Mouse (Mus musculus) stomach, embryonic 16.5 days (tissue): ENCODE measurements around the gene Clec4f. TPM values are rescaled to one million over a fixed set of nuclear protein-coding genes. Genes with fewer than 3 reads are reported as not detected.

Experiments used
- ATAC-seq: fragments of 200-750 bp; cut with Nextera tagmentation; 2 replicates; pipeline ENCODE4 v1.8.0; 2017; ENCODE audit warnings: moderate number of reproducible peaks, moderate TSS enrichment; ENCODE audit not compliant: insufficient read depth, low FRiP score
- H3K27ac ChIP-seq: fragments of 300-500 bp; sonication (generic); 2 replicates; pipeline ENCODE4 v1.5.1; 2014; ENCODE audit warnings: low read length
- H3K27me3 ChIP-seq: fragments of 300-500 bp; sonication (generic); 2 replicates; pipeline ENCODE4 v1.6.1; 2014; ENCODE audit warnings: low read length, control low read depth, mixed read lengths; ENCODE audit not compliant: control insufficient read depth, insufficient read depth
- H3K36me3 ChIP-seq: fragments of 300-500 bp; sonication (generic); 2 replicates; pipeline ENCODE4 v1.6.1; 2014; ENCODE audit warnings: low read length; ENCODE audit not compliant: control insufficient read depth, insufficient read depth
- H3K4me1 ChIP-seq: fragments of 300-500 bp; sonication (generic); 2 replicates; pipeline ENCODE4 v1.6.1; 2014; ENCODE audit warnings: low read length, control low read depth, mixed read lengths; ENCODE audit not compliant: control insufficient read depth, insufficient read depth
- H3K4me2 ChIP-seq: fragments of 300-500 bp; sonication (generic); 2 replicates; pipeline ENCODE4 v1.6.1; 2014; ENCODE audit warnings: low read depth, low read length, mixed read lengths
- H3K4me3 ChIP-seq: fragments of 300-500 bp; sonication (generic); replicated peaks from 2 replicates; pipeline ENCODE4 v1.5.1; 2014; ENCODE audit warnings: mild to moderate bottlenecking, low read length
- H3K9ac ChIP-seq: fragments of 300-500 bp; sonication (generic); 2 replicates; pipeline ENCODE4 v1.6.1; 2014; ENCODE audit warnings: low read length
- H3K9me3 ChIP-seq: fragments of 300-500 bp; sonication (generic); replicated peaks from 2 replicates; pipeline ENCODE4 v1.6.1; 2016; ENCODE audit warnings: low read length, control low read depth; ENCODE audit not compliant: control insufficient read depth
- WGBS: fragments of 180-500 bp; shearing (Covaris S2); extraction: QIAGEN DNeasy Blood & Tissue Kit; methylation state at CpG from one replicate; pipeline ENCODE4 v1.1.7; 2014; 5-methylcytosine and 5-hydroxymethylcytosine counted together
- polyA plus RNA-seq: library from polyadenylated mRNA; unstranded; fragments of >200 nt; fragmentation: Nextera tagmentation; extraction: Ambion mirVana; gene quantifications from 2 replicates; pipeline ENCODE4 v1.2.1, GENCODE M21; 2015

The Clec4f gene
- polyA plus RNA-seq, 1 experiment from 2014 or later, result 0.45 TPM

DNA sequence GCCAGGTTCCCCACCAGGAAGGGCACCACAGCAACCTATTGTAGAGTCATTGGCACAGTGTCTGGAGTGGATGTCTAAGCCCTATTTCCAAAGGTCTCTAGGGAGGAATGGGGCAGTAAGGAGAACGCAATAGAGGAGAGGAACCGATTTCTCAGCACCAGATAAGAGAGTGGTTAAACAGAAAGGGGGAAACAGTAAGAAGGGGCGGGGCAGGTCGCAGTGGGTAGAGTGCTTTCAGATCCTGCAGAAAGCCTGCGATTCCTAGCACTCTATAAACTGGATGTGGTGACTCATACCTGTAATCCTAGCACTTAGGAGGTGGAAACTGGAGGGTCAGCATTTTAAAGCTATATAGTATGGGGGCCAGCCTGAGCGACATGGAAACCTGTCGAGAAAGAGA lies 40.7 kb upstream of the Clec4f start:
- no peak overlapping the region for H3K9ac ChIP-seq
- WGBS, result 4% methylated on average over 7 of the region's 7 CpGs
- H3K27ac ChIP-seq, result no peak overlapping the region
- H3K4me3 ChIP-seq, result no peak overlapping the region
- H3K4me1 ChIP-seq, result no peaks in the 10 kb centered on the region
- peaks cover 91% of the 10 kb centered on the region for H3K27me3 ChIP-seq
- no peaks in the 10 kb centered on the region for H3K36me3 ChIP-seq
- no peaks in the 10 kb centered on the region for H3K9me3 ChIP-seq
- ATAC-seq, result no peak
- no peak overlapping the region for H3K4me2 ChIP-seq

GRCm38 (mm10) chr6:83695731-83696130 lies 39.7 kb upstream of the Clec4f start:
- Histone ChIP-seq H3K9me3 (no peaks in the 10 kb centered on the region), H3K4me1 (no peaks in the 10 kb centered on the region), H3K27me3 (peaks cover 92% of the 10 kb centered on the region), H3K27ac (no peak overlapping the region), H3K9ac (no peak overlapping the region), H3K36me3 (no peaks in the 10 kb centered on the region), H3K4me2 (no peak overlapping the region), H3K4me3 (no peak overlapping the region)
- no peak for ATAC-seq
- WGBS, result 4% methylated on average over 3 of the region's 3 CpGs

DNA sequence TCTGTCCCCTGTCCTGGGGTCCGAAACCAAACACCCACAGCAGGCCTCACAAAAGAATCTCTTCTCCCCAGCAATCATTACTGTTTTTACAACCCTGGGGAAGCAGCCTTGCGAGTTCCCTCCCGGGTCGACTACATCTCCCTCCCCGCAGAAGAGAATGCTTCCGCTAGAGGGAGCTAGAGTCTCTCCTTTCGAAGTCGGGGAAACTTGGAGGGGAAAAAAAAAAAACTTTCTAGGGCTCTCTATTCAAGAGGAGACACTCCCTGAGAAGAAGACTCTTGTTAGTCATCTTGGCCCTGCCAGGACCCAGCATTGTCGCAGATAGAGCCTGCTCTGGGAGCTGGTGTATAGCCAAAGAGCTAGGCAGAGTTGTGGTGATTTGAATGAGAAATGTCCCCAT lies 37.8 kb upstream of the Clec4f start:
- Histone ChIP-seq H3K36me3 (no peaks in the 10 kb centered on the region), H3K27ac (no peak overlapping the region), H3K27me3 (peaks cover 87% of the 10 kb centered on the region), H3K4me2 (no peak overlapping the region), H3K4me1 (no peaks in the 10 kb centered on the region), H3K9me3 (no peaks in the 10 kb centered on the region), H3K9ac (no peak overlapping the region), H3K4me3 (no peak overlapping the region)
- 1% methylated on average over 9 of the region's 9 CpGs for WGBS
- no peak for ATAC-seq

DNA sequence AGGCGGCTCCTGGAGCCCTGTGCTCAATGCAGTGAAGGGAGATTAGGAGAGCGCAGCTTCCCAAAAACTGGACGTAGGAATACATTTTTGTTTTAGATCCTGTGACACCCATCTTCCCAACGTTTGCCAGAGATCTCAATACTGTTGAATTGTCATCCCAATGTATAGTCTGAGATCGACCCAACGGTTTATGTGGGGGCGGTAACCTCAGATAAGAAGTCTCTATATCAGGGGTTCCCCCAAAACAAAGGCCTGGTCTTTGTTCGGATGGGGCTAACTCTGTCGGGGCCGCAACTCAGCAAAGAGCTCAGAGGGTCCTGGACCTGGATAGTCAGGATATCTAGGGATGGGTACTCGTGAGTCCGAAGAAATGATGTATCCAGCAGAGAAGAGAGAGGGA lies 37.0 kb upstream of the Clec4f start:
- H3K4me1 ChIP-seq, result no peaks in the 10 kb centered on the region
- 3% methylated on average over 12 of the region's 12 CpGs for WGBS

GRCm38 (mm10) chr6:83690936-83691335 lies 34.9 kb upstream of the Clec4f start:
- ATAC-seq, result no peak
- Histone ChIP-seq H3K27me3 (peaks cover 58% of the 10 kb centered on the region), H3K4me1 (no peaks in the 10 kb centered on the region), H3K4me2 (no peak overlapping the region), H3K36me3 (no peaks in the 10 kb centered on the region), H3K27ac (no peak overlapping the region), H3K4me3 (no peak overlapping the region), H3K9ac (no peak overlapping the region), H3K9me3 (no peaks in the 10 kb centered on the region)
- 55% methylated on average over 2 of the region's 2 CpGs for WGBS

More for the DNA sequence above, 37.0 kb upstream of the Clec4f start:
- H3K9me3 ChIP-seq, result no peaks in the 10 kb centered on the region
- H3K27me3 ChIP-seq, result peaks cover 78% of the 10 kb centered on the region
- no peaks in the 10 kb centered on the region for H3K36me3 ChIP-seq
- H3K27ac ChIP-seq, result no peak overlapping the region
- no peak for ATAC-seq
- no peak overlapping the region for H3K4me3 ChIP-seq
- H3K4me2 ChIP-seq, result no peak overlapping the region
- H3K9ac ChIP-seq, result no peak overlapping the region

- H3K27ac ChIP-seq, result no peak overlapping the region
- no peak overlapping the region for H3K9ac ChIP-seq
- H3K36me3 ChIP-seq, result no peaks in the 10 kb centered on the region
- no peak for ATAC-seq
- 25% methylated on average over 4 of the region's 5 CpGs for WGBS
- peaks cover 51% of the 10 kb centered on the region for H3K27me3 ChIP-seq
- no peaks in the 10 kb centered on the region for H3K4me1 ChIP-seq
- H3K4me3 ChIP-seq, result no peak overlapping the region
- H3K4me2 ChIP-seq, result no peak overlapping the region
- H3K9me3 ChIP-seq, result no peaks in the 10 kb centered on the region
Observed at GRCm38 (mm10) chr6:83690277-83690676, 34.3 kb upstream of the Clec4f start.

- Histone ChIP-seq H3K36me3 (no peaks in the 10 kb centered on the region), H3K9me3 (no peaks in the 10 kb centered on the region), H3K27ac (no peak overlapping the region), H3K4me3 (no peak overlapping the region), H3K27me3 (peaks cover 42% of the 10 kb centered on the region), H3K4me2 (no peak overlapping the region), H3K9ac (no peak overlapping the region), H3K4me1 (no peaks in the 10 kb centered on the region)
- no peak for ATAC-seq
- 74% methylated on average over 4 of the region's 4 CpGs for WGBS
Observed at GRCm38 (mm10) chr6:83689374-83689773, 33.4 kb upstream of the Clec4f start.

GRCm38 (mm10) chr6:83677757-83678156 lies 21.8 kb upstream of the Clec4f start, which contains the start of gene Cd207:
Cd207 (minus strand) TSS chr6:83677857.
- no peak within 1 kb of the TSS for H3K4me3 ChIP-seq
- no peak within 1 kb of the TSS for H3K4me2 ChIP-seq
- ATAC-seq, result no peak
- no peaks in the 10 kb centered on the region for H3K36me3 ChIP-seq
- 65% methylated on average over 4 of the region's 4 CpGs for WGBS
- no peak within 1 kb of the TSS for H3K9ac ChIP-seq
- no peak within 1 kb of the TSS for H3K27ac ChIP-seq
- no peaks in the 10 kb centered on the region for H3K9me3 ChIP-seq
- H3K4me1 ChIP-seq, result no peaks in the 10 kb centered on the region
- peaks cover 3% of the 10 kb centered on the region; the same call in 1 of the 2 replicates for H3K27me3 ChIP-seq

- Histone ChIP-seq H3K4me2 (no peak overlapping the region), H3K4me3 (no peak overlapping the region), H3K27ac (no peak overlapping the region), H3K9me3 (no peaks in the 10 kb centered on the region), H3K27me3 (peaks cover 3% of the 10 kb centered on the region; the same call in 1 of the 2 replicates), H3K9ac (no peak overlapping the region), H3K4me1 (no peaks in the 10 kb centered on the region), H3K36me3 (no peaks in the 10 kb centered on the region)
- 3% methylated on average over 4 of the region's 4 CpGs for WGBS
- ATAC-seq, result no peak
Observed at GRCm38 (mm10) chr6:83673395-83673794, 17.4 kb upstream of the Clec4f start.

GRCm38 (mm10) chr6:83665009-83665408 lies 9.0 kb upstream of the Clec4f start:
- Histone ChIP-seq H3K4me2 (no peak overlapping the region), H3K9me3 (no peaks in the 10 kb centered on the region), H3K27me3 (no peaks in the 10 kb centered on the region), H3K36me3 (no peaks in the 10 kb centered on the region), H3K4me3 (no peak overlapping the region), H3K4me1 (no peaks in the 10 kb centered on the region), H3K9ac (no peak overlapping the region), H3K27ac (no peak overlapping the region)
- no peak for ATAC-seq
- 86% methylated on average over 2 of the region's 2 CpGs for WGBS
